Mouse (Mus musculus) T-helper 2 cell (primary cell): Measurements from ENCODE around the gene Smyd4.

Source experiments
- in situ Hi-C: fragments of 300-600 bp; cut with MboI, MseI; formaldehyde crosslinking; loops from one replicate; pipeline ENCODE4 v1.15.1; 2025; ENCODE audit warnings: high pct_unique_total_duplicates

The Smyd4 gene

DNA sequence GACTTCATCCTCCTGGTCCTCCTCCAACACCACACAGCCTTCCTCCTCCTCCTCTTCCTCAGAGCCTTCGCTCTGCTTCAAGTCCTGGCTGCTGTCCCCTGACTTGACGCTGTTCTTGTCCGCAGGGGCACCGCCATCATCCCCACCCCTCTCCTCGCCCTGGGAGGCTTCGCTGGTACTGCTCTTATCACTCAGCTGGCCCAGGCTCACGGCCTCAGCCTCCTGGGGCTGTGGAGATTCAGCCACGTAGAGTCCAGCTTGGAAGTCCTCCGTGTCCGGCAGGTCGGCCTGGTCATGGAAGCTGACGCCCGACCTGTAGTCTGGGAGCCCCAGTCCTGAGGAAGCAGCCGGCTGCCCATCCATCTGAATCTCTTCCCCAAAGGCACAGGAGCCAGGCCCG lies 102.7 kb downstream of the Smyd4 start:
- in situ Hi-C loops = no loop called here

DNA sequence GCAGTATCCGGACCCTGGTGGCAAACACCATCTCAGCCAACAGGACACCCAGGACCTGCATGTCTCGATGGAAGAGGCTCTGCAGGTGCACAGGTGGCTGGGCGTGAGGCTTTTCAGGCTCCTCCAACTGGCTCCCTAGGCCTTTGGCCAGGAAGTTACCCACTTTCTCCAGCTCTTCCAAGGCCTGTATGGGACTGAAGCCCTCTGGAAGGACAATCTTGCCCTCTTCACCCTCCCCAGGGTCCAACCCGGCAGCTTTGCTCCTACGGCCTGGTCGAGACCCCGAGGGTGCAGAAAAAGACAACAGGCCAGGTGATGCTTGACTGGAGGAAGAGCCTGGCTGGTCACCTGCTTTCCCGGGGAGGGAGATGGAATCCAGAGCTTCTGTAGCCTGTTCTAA lies 103.8 kb downstream of the Smyd4 start:
- in situ Hi-C loops = no loop called here

DNA sequence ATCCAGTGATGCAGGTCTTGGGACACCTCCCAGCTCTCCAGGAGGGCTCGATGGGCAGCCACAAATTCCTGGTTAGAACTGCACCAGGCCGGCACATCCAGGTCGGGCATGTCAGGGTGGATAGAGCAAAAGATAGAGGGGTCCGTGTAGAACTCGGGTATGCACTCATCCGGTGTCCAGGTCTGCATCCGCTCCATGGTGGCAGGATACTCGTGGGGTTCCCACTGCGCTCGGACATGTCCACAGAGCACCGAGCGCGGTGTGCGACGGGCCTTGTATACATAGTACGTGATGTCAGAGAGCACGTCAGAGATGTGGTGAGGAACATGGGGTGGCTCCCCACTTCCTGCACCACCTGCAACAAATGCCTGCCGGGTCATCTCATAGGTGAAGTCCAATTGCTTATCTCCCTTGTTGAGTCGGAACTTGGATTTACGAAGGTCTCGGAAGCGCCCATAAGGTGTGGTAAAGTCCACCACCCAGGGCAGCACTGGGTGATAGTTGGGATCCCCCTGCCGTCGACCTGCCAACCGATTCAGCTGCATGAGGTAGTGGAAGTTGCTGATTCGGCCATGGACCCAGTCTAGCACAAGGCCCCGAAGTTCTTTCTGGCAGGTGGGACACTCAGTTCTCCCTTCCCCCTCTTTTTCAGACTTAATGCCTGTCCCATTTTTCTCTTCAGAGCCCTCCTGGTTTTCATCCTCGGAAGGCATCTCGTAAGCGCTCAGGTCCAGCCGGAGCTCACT lies 104.8 kb downstream of the Smyd4 start:
- in situ Hi-C loops = no loop called here

DNA sequence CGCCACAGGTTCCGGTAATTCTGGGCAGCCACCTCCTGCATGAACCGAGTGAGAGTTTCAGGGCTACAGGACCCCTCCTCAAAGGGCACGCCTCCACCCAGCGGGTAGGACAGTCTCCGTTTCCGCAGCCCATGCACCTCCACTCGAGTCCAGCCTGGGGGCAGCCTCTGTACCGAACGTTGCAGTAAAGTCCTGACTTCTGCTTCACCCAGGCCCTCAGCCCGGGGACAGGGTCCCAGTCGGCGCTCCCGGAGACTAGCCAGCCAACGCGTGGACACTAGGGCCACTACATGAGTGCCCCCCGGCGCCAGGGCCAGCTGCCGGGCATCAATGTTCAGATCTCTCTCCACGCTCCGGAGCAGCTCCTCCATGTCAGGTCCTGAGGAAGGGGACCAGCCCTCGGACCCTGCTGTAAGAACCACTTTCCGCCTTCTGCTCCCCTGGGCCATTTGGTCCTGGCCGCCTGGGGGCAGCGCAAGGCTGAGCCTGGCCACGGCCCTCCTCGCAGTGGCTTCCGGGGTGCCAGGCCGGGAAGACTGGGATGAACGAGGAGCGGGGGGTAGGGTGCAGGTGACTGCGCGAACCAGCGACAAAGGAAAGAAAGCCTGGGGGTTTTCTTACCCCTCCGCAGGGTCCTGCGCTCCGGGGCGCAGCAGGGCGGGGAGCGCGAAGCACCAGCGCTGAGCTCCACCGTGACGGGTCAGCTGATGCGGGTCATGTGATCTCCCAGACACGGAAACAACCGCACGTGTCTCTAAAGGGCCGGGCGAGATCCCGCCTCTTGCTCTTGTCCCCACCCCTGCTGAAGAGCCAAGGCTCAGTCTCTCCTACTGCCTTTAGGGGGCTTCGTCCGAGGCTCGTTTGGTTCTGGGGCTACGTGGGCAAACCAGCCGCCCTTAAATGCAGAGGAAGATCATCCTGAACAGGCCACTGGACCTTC lies 106.0 kb downstream of the Smyd4 start, which contains the start of gene Wdr81:
TSS of gene Wdr81 (minus strand) at position 727 of the 940 bp plus-strand sequence.
- in situ Hi-C loops = no loop called here
